Mouse (Mus musculus) ovary, adult 18-20 months (tissue): ENCODE results near the gene Pcbp4.
"Not testable (repeated sequence)": the region's sequence is repeated elsewhere in the genome, so short reads cannot be mapped to it uniquely, and the experiment has no call there.

ENCODE experiments used
- DNase-seq: peaks from one replicate; pipeline ENCODE4 v3.0.0; 2022; ENCODE audit warnings: low spot score, mixed read lengths

Pcbp4 gene

GRCm38 (mm10) chr9:106482578-106483115 is 29.6 kb downstream of the Pcbp4 start:
- no peak for DNase-seq

GRCm38 (mm10) chr9:106483136-106483535 is 30.0 kb downstream of the Pcbp4 start:
- no peak for DNase-seq

GRCm38 (mm10) chr9:106483606-106484005 is 30.5 kb downstream of the Pcbp4 start:
- no peak for DNase-seq

GRCm38 (mm10) chr9:106485076-106485475 is 32.0 kb downstream of the Pcbp4 start:
- no peak for DNase-seq

DNA sequence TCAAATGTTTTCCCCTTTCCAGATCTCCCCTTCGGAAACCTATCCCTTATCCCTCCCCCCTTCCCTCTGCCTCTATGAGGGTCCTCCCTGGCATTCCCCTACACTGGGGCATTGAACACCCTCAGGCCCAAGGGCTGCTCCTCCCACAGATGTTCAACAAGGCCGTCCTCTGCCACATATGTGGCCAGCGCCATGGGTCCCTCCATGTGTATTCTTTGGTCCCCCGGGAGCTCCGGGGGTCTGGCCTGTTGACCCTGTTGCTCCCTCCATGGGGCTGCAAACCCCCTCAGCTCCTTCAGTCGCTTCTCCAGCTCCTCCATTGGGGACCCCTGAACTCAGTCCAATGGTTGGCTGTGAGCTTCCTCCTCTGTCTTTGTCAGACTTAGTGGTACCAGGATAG is 34.5 kb downstream of the Pcbp4 start:
- DNase-seq: not testable (repeated sequence)

- DNase-seq: no peak
Measured at GRCm38 (mm10) chr9:106499667-106500066, 46.6 kb downstream of the Pcbp4 start, which contains the start of gene Iqcf1. Gene Iqcf1 (plus strand): TSS chr9:106499967.

DNA sequence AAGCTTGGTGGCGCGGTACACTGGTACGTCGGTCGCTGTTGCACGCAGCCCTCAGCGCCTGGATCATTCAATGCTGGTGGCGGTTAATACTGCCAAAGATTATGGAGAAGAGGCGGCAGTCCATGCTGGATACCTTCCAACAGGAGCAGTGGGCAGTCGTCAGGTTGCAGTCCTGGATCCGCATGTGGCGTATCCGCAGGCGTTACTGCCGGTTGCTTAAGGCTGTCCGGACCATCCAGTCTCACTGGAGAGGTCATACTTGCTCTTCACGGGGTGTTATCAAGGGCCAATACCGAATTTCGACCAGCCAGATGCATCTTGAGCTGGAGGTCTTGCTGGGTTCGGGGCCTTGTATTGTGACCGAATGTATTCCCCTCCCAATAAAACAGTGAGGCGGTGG is 48.8 kb downstream of the Pcbp4 start:
- no peak for DNase-seq

- no peak for DNase-seq
Measured at GRCm38 (mm10) chr9:106504246-106504645, 51.2 kb downstream of the Pcbp4 start.

DNA sequence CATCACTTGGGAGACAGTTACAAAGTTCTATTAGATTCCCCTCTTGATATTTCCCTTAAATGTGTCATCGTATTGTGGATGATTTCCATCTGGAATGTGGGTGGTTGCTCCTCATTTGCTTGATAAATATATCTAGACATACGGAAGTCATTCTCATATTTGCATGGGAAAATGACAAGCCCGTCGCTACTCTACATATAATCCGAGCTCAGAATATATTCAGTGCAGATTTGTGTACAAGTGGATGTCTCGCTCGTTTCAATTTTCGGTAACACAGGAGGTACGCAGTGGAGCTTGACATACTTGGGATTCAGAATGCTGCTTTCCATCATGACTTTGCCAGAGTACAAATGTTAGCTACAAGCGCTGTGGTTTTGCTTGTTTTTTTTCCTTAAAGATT is 56.3 kb downstream of the Pcbp4 start:
- DNase-seq: no peak

GRCm38 (mm10) chr9:106512729-106513450 is 59.8 kb downstream of the Pcbp4 start:
- no peak for DNase-seq

- no peak for DNase-seq
Measured at GRCm38 (mm10) chr9:106513566-106513965, 60.5 kb downstream of the Pcbp4 start.
